25 mouse cellular contexts compared by ENCODE assay signal in genomic region chr6:82824684-82825083, GRCm38 (mm10). TPM values are rescaled to one million over a fixed set of nuclear protein-coding genes. Genes with fewer than 3 reads are reported as not detected.
DNase-seq lines count a peak whose midpoint lies in the region; ATAC-seq and TF ChIP-seq lines count a peak whose summit lies in the region.
"Had no signal": no experiment of that assay in that cellular context is flagged by ENCODE, and none has a peak within 500 bp of the region (broad histone marks: within the 10 kb centered on the region; RNA-seq: fewer than 3 reads in every experiment).

No protein-coding gene starts in this region.

- DNase-seq in heart, adult 18-20 months, result no peak
- DNase-seq in liver, embryonic 14.5 days (ENCODE audit: low read depth in 3 of 3, low spot score in 3 of 3), result peak; percentile 19 to 39 (median 20)
- DNase-seq in adrenal gland, adult 8-10 months, result no peak
- DNase-seq in ovary, postnatal 36 days (ENCODE audit: low spot score), result no peak
- DNase-seq: adrenal gland, postnatal 36 days; cerebellum, adult 11-12 months; cerebellum, postnatal 14 days; forebrain, postnatal 0 days; kidney, adult 8-10 months; kidney, postnatal 14 days; lung, postnatal 14 days had no signal

- H3K4me1 ChIP-seq in heart, embryonic 13.5 days, result peaks cover 45% of the 10 kb centered on the region
- H3K4me1 ChIP-seq in brown adipose tissue, adult 24 weeks (ENCODE audit: control insufficient read depth, insufficient read depth, insufficient read length, low read length), result 0 out of 2 replicates have a peak, but pooled peaks cover 5% of the 10 kb centered on the region
- H3K4me1 ChIP-seq in liver, embryonic 14.5 days (replicated peaks; ENCODE audit: control insufficient read depth in 2 of 2, insufficient read depth in 2 of 2, low read length in 1 of 2), result peaks cover 5 to 30% of the 10 kb centered on the region in 2 experiments; a peak in 3 of 4 replicates
- H3K4me1 ChIP-seq: forebrain, embryonic 12.5 days; hindbrain, embryonic 12.5 days; limb, embryonic 13.5 days; midbrain, embryonic 12.5 days; neural tube, embryonic 13.5 days had no signal

- 76% methylated on average over 3 of the region's 3 CpGs for WGBS in heart, embryonic 13.5 days
- 22% methylated on average over 3 of the region's 3 CpGs for WGBS in liver, embryonic 14.5 days (ENCODE audit: insufficient replicate concordance)

- no peak overlapping the region for H3K4me3 ChIP-seq in heart, embryonic 13.5 days
- no peak overlapping the region for H3K4me3 ChIP-seq in brown adipose tissue, adult 24 weeks (ENCODE audit: insufficient read depth, low read depth, low read length)
- no peak overlapping the region for H3K4me3 ChIP-seq in liver, embryonic 14.5 days (ENCODE audit: insufficient read depth in 1 of 2, low read depth in 2 of 2, low read length in 2 of 2)
- H3K4me3 ChIP-seq: forebrain, embryonic 12.5 days; heart, embryonic 15.5 days; hindbrain, embryonic 12.5 days; limb, embryonic 13.5 days; midbrain, embryonic 12.5 days; myocyte; neural tube, embryonic 13.5 days had no signal

- TF ChIP-seq CTCF in liver, embryonic 14.5 days (IDR thresholded peaks at IDR 0.05; ENCODE audit: low read depth), result no peak

- H3K36me3 ChIP-seq in heart, embryonic 13.5 days, result no peaks in the 10 kb centered on the region
- H3K36me3 ChIP-seq in liver, embryonic 14.5 days (replicated peaks; ENCODE audit: control insufficient read depth, insufficient read depth, low read depth), result no peaks in the 10 kb centered on the region
- H3K36me3 ChIP-seq: forebrain, embryonic 12.5 days; heart, embryonic 15.5 days; hindbrain, embryonic 12.5 days; limb, embryonic 13.5 days; midbrain, embryonic 12.5 days; neural tube, embryonic 13.5 days had no signal

- no peak for ATAC-seq in heart, embryonic 13.5 days (ENCODE audit: extremely low read depth, insufficient number of reproducible peaks, low FRiP score, low TSS enrichment)
- peak; percentile 73 for ATAC-seq in liver, embryonic 14.5 days (ENCODE audit: insufficient read depth)
- peak; percentile 55 for ATAC-seq in megakaryocyte progenitor cell, adult 5-6 weeks (replicated peaks; ENCODE audit: poor library complexity)
- ATAC-seq in erythroblast, adult 5-6 weeks (replicated peaks; ENCODE audit: low FRiP score, poor library complexity, severe bottlenecking), result no peak
- ATAC-seq: forebrain, postnatal 0 days; hindbrain, postnatal 0 days; intestine, embryonic 16.5 days had no signal

- TF ChIP-seq EP300 in liver, embryonic 14.5 days (IDR thresholded peaks at IDR 0.05; ENCODE audit: low read depth), result peak; percentile 60

- peaks cover 5% of the 10 kb centered on the region; the same call in 1 of the 2 replicates for H3K9me3 ChIP-seq in heart, embryonic 13.5 days
- H3K9me3 ChIP-seq in liver, embryonic 14.5 days (ENCODE audit: control insufficient read depth, low read length), result no peaks in the 10 kb centered on the region
- H3K9me3 ChIP-seq: forebrain, embryonic 12.5 days; heart, embryonic 15.5 days; hindbrain, embryonic 12.5 days; limb, embryonic 13.5 days; midbrain, embryonic 12.5 days; neural tube, embryonic 13.5 days had no signal

- no peaks in the 10 kb centered on the region for H3K27me3 ChIP-seq in heart, embryonic 13.5 days (replicated peaks)
- H3K27me3 ChIP-seq in liver, embryonic 14.5 days (ENCODE audit: control insufficient read depth, insufficient read depth, low read length), result no peaks in the 10 kb centered on the region
- H3K27me3 ChIP-seq: forebrain, embryonic 12.5 days; heart, embryonic 15.5 days; hindbrain, embryonic 12.5 days; limb, embryonic 13.5 days; midbrain, embryonic 12.5 days; neural tube, embryonic 13.5 days had no signal

- no peak overlapping the region for H3K9ac ChIP-seq in heart, embryonic 13.5 days
- H3K9ac ChIP-seq in liver, embryonic 14.5 days (replicated peaks), result no peak overlapping the region
- H3K9ac ChIP-seq: forebrain, embryonic 12.5 days; forebrain, postnatal 0 days; hindbrain, embryonic 12.5 days; limb, embryonic 13.5 days; lung, embryonic 14.5 days; midbrain, embryonic 12.5 days; neural tube, embryonic 13.5 days had no signal

- 0 out of 2 replicates have a peak overlapping the region, but pooled peaks have one; percentile 29 for H3K27ac ChIP-seq in heart, embryonic 13.5 days (replicated peaks)
- H3K27ac ChIP-seq in brown adipose tissue, adult 24 weeks (replicated peaks; ENCODE audit: low read depth, low read length), result peak overlapping the region; percentile 7; the same call in 1 of the 2 replicates
- H3K27ac ChIP-seq in liver, embryonic 14.5 days, result no peak overlapping the region
- H3K27ac ChIP-seq: forebrain, embryonic 12.5 days; hindbrain, embryonic 12.5 days; hindbrain, postnatal 0 days; limb, embryonic 13.5 days; midbrain, embryonic 12.5 days; neural tube, embryonic 13.5 days had no signal

- no peak overlapping the region for H3K4me2 ChIP-seq in heart, embryonic 13.5 days
- H3K4me2 ChIP-seq in liver, embryonic 14.5 days (ENCODE audit: low read depth), result peak overlapping the region; percentile 25; the same call in 1 of the 2 replicates
- H3K4me2 ChIP-seq: forebrain, embryonic 12.5 days; heart, embryonic 15.5 days; hindbrain, embryonic 12.5 days; limb, embryonic 13.5 days; lung, embryonic 14.5 days; midbrain, embryonic 12.5 days; neural tube, embryonic 13.5 days had no signal

RNA-seq across cellular contexts. Expression of gene Hk2, which starts 50.4 kb away (rescaled TPM):
- polyA plus RNA-seq in heart, embryonic 13.5 days (2015; fragmentation: Nextera tagmentation; extraction: Ambion mirVana), result 28.9 and 36.2 TPM in 2 replicates
- 100 to 1,000 TPM; 338 to 357 TPM for total RNA-seq in heart, adult 18-20 months (2021)
- 216 and 558 TPM in 2 replicates for polyA plus RNA-seq in brown adipose tissue, adult 24 weeks (2012; ENCODE audit: insufficient read depth, insufficient read length, missing spikeins)
- 2.4 and 3.2 TPM in 2 replicates for polyA plus RNA-seq in liver, embryonic 14.5 days (2012; rRNA removed)
- 2.5 and 5.6 TPM in 2 replicates for polyA plus RNA-seq in liver, embryonic 14.5 days (2014; fragmentation: Nextera tagmentation; extraction: Ambion mirVana)
- total RNA-seq in megakaryocyte progenitor cell, adult 5-6 weeks (2015), result 40.9 and 44.3 TPM in 2 replicates
- total RNA-seq in megakaryocyte progenitor cell, adult 5-6 weeks (2017), result 39.7 and 54.4 TPM in 2 replicates
- total RNA-seq in adrenal gland, adult 8-10 months (2022), result 10 to 100 TPM; 16.3 to 73.4 (median 57.0) TPM
- 11.1 and 11.9 TPM in 2 replicates for total RNA-seq in erythroblast, adult 5-6 weeks (2015; ENCODE audit: low replicate concordance)
- 5.4 and 10.2 TPM in 2 replicates for total RNA-seq in erythroblast, adult 5-6 weeks (2017; ENCODE audit: low replicate concordance)

Comparison
In these comparisons a context has a peak if more than half of its experiments do, and no peak if none do; other contexts are left out.
1. ATAC-seq: peak in liver, embryonic 14.5 days (single experiment) and megakaryocyte progenitor cell, adult 5-6 weeks (single experiment); none in heart, embryonic 13.5 days (single experiment) and erythroblast, adult 5-6 weeks (single experiment).
2. DNase-seq: peak in liver, embryonic 14.5 days (3 of 3); none in heart, adult 18-20 months (0 of 2), adrenal gland, adult 8-10 months (single experiment) and ovary, postnatal 36 days (single experiment).
3. RNA of gene Hk2, which starts 50.4 kb away (total RNA-seq): 338 to 357 TPM in heart, adult 18-20 months; 16.3 to 73.4 TPM in adrenal gland, adult 8-10 months, 39.7 to 54.4 TPM in megakaryocyte progenitor cell, adult 5-6 weeks and 5.4 to 11.9 TPM in erythroblast, adult 5-6 weeks; every median in the first group is over 4 times any median in the second.